Mouse (Mus musculus) fibroblast of lung, adult 2 months (primary cell): ENCODE data around the gene Cep295.
A peak's percentile ranks its signal among the peaks of the same experiment; 100 is the strongest.
"Not testable (repeated sequence)": the region's sequence is repeated elsewhere in the genome, so short reads cannot be mapped to it uniquely, and the experiment has no call there.

Source experiments
- DNase-seq: peaks from one replicate; pipeline ENCODE4 v3.0.0-alpha.2; 2011; ENCODE audit warnings: low read depth

The Cep295 gene

GRCm38 (mm10) chr9:15306398-15307119, 51.0 kb downstream of the Cep295 start, which contains the start of gene 4931406C07Rik:
Gene 4931406C07Rik, minus strand, starts transcription at chr9:15306448.
- DNase-seq = no peak

- peak; percentile 91 for DNase-seq
These were observed 51.8 kb downstream of the Cep295 start, which contains the start of gene Taf1d for GRCm38 (mm10) chr9:15305503-15306397. Gene Taf1d, plus strand, starts transcription at chr9:15306214.

DNA sequence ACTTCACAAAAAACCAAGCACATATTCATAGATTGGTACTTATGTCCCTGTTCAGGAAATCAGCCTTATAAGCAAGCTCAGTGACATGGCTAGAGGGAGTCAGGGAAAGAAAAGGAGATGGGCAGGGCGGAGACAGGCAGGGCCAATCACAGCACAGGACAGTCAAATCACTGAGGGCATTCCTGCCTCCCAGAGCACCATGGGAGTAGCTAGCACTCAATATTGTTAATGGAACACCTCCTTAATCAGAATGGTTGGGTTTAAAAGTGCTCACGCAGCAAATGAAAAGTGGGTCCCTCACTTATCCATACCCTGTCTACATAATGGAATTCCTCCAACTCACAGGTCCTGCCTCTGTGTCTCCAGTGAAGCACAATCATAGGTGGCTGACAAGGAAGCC, 54.7 kb downstream of the Cep295 start:
- DNase-seq = no peak

- DNase-seq = not testable (repeated sequence)
These were observed 55.6 kb downstream of the Cep295 start for GRCm38 (mm10) chr9:15302006-15302405.

- DNase-seq = no peak
These were observed 56.2 kb downstream of the Cep295 start for GRCm38 (mm10) chr9:15301399-15301798.

DNA sequence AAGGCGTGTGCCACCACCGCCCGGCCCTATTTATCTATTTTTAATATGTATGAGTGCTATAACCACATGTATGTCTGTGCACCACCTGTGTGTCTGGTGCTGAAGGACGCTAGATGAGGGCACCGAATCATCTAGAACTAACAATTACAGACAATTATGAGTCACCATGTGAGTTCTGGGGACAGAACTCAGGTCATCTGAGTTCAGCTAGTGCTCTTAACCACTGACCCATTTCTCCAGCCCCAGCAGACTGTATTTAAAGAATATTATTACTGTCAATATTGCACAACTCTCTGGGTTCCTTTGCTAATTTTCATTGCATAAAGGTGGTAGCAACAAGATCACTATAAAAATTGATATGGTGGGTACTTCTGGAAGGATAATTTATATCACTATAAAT, 57.5 kb downstream of the Cep295 start:
- DNase-seq = no peak

DNA sequence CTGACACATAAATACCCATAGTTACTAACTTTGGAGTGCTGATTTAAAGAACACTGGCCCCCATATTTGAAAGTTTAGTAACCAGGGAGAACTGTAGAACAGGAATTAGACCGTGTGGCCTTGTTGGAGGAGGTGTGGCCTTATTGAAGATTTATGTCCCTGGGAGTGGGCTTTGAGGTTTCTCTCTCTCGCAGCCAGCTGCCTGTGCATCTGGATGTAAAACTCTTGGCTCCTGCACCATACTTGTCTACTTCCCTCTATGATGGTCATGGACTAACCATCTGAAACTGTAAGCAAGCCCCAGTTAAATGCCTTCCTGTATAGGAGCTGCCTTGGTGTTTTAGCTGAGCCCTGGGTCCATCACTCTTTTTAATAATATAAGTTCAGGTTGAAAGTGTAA, 59.1 kb downstream of the Cep295 start:
- DNase-seq = no peak

DNA sequence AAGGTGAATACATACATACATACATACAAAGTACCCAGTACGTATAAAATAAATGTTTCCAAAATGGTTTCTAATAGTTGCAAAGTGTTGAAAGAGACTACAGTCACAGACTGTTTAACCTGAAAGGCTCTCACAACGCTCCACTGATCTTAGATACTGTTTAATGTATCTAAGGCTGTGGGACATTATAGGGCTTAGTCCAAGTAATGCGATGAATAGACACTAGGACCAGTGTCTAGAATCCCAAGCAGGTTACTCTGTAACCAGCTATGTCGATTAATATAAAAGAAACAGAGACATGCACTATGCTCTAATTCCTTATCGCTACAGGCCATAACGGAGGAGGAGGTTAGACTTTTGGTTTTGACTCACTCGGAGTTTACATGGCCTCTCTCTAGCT, 60.5 kb downstream of the Cep295 start:
- DNase-seq = no peak

DNA sequence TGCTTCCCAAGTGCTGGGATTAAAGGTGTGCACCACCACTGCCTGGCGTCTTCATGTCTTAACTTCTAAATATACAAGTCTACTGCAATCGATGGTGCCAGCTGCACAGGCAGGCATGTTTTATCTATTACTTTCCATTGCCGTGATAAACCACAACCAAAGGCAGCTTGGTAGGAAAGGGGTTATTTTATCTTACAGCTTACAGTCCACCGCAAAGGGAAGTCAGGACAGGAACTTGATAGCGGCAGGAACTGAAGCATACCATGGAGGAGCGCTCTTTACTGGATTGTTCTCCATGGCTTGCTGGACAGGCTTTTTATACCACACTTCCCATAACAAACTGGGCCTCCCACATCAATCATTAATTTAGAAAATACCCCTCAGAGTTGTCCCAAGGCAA, 68.3 kb downstream of the Cep295 start:
- DNase-seq = no peak

DNA sequence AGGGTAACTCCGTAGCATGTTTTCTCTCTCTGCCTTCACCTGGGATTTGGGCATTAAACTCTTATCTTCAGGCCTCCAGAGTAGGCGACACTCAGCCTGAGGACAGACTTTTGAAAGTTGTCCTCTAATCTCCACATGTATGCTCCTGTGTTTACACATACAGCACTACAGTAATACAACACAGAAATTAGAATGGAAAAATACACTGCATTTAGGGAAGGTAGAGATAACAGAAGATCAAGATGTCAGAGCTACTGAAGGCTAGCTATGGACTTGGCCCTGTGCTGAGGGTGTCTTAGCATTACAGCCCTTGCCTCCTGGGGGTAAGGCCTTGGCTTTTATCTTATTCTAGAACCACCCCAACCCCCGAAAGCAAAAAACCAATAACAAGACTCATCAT, 69.2 kb downstream of the Cep295 start:
- no peak for DNase-seq

GRCm38 (mm10) chr9:15287846-15288245, 69.7 kb downstream of the Cep295 start:
- DNase-seq = no peak

- no peak for DNase-seq
These were observed 72.1 kb downstream of the Cep295 start for GRCm38 (mm10) chr9:15285443-15285842.

DNA sequence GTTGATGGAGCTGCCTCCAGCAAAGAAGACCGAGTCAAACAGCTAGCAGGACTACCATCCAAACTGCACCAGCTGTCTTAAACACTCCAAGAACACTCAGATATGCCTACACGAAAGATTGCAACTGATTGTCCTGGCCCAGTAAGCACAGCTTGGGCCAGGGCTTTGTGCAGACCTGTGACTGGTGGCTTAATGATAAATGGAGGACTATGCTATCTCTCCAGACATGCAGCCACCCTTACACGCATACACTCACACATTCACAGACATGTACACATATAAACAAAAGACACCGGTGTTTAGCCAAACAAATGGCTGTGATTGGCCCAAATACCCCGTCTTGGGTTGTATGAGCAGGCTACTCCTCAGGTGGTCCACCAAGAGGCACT, 77.1 kb downstream of the Cep295 start:
- no peak for DNase-seq

DNA sequence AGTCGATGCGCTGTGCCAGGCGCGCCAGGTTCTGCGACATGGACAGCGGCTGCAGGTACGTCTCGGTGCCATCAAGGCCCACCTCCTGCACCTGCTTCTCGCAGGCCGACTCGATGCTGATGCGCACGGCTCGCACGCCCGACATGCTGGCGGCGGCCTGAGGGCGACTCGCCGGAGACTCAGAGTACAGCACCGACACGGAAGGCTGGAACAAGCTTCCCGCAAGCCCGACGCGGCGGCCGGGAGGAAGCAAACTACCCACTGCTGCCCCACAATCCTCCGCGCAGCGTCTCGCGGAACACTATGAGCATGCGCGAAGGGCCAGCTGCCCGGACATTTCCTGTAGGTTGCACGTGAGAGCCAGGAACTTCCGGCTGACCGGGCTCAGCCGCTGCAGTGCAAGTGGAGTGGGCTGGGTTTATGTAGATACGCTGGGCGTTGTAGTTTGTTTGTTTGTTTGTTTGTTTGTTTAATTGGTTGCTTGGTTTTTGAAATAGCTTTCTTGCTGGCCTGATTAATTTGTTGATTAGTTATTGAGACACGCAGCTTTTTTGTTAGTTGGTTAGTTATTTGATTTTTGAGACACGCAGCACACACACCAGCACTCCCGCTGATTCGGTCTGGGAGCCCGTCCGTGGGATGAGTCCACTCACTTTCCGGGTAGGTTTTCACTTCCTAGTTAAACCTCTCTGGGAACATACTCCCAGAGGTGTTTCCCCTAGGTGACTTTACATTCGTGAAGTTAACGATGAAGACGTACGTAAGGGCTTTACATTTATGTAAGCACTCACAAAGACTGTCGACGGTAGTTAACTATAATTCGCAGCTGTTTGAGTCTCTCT, 77.7 kb downstream of the Cep295 start, which contains the start of gene Med17:
Gene Med17, minus strand, starts transcription at position 283 of the 842 bp plus-strand sequence.
- peak; percentile 86 for DNase-seq

DNA sequence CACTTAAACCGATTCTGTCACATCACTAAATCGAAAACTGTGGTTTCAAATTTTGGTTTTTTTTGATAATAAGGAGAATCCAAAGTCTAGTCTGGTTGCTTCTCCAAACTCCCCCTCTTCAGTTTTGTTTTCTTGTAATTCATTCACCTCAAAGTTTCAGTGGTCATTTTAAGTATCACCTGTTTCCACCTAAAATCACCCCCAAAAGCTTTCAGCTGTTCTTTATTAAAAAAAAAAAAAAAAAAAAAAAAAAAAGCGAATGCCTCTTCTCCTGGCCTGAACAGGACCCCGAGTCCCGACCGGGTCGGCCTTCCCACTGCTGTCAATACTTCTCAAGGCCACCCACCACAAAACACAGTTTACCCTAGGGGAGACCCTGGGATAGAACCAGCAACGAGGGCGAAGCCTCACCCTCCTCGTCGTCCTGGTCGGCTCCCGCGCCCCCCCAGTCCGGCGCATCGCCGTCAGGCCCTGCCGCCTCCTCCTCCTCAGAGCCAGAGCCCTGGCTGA, 78.4 kb downstream of the Cep295 start:
- no peak for DNase-seq

DNA sequence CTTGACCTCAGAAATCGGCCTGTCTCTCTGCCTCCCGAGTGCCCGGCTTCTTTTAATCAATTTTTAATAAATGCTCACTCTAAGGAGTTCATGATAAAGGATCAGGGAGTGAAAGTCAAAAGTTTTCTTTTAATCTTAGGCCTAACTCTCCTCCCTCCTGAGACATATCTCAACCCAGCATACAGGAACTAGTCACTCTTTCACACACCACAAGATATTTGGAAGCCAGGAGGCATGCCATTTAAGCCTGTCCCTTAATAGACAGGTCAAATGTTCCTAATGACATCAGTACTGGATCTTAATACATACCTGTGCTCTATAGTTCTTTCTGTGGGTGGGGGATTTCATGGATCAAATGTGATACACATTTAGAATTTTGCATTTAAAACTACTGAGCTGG, 79.2 kb downstream of the Cep295 start:
- no peak for DNase-seq

DNA sequence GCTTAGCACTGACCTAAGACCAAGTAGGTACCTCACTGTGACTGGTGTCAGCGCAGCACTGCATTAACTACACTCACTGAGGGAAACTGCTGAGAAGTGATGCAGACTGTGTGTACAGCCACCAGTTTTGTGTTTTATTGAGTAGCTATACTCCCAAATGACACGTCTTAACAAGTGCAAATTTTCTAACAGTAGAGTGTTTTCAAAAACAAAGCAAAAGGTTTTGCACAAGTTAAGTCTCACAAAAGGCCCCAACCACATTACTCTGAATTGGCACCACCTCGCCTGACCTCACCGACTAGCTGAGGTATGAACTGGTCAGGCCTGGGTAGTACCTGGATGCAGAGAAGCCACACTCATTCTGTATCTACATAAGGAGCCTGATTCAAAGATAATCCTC, 80.7 kb downstream of the Cep295 start:
- no peak for DNase-seq

- no peak for DNase-seq
These were observed 83.6 kb downstream of the Cep295 start for GRCm38 (mm10) chr9:15273981-15274380.
